Mouse (Mus musculus): ENCODE measurements around the gene Prpf6.

Gene Prpf6

GRCm38 (mm10) chr2:181596221-181596960 lies 4.7 kb downstream of the Prpf6 start:
- no peak for DNase-seq (ENCODE audit: low read depth in 2 of 2, low spot score in 2 of 2)

- DNase-seq (ENCODE audit: low read depth in 2 of 2, low spot score in 2 of 2), result no peak
Measured at GRCm38 (mm10) chr2:181597378-181598061, 5.9 kb downstream of the Prpf6 start.

GRCm38 (mm10) chr2:181598454-181599351 lies 7.0 kb downstream of the Prpf6 start, which contains the start of gene Samd10:
TSS of gene Samd10 (minus strand) at chr2:181599212.
- DNase-seq (ENCODE audit: low read depth in 2 of 2, low spot score in 2 of 2), result peak; percentile 37 to 50

GRCm38 (mm10) chr2:181600226-181600758 lies 8.6 kb downstream of the Prpf6 start:
- DNase-seq (ENCODE audit: low read depth in 2 of 2, low spot score in 2 of 2), result no peak

GRCm38 (mm10) chr2:181600828-181601750 lies 9.4 kb downstream of the Prpf6 start:
- DNase-seq (ENCODE audit: low read depth in 2 of 2, low spot score in 2 of 2), result peak; percentile 94 to 97

GRCm38 (mm10) chr2:181601751-181602145 lies 10.1 kb downstream of the Prpf6 start:
- DNase-seq (ENCODE audit: low read depth in 2 of 2, low spot score in 2 of 2), result no peak

GRCm38 (mm10) chr2:181602367-181602766 lies 10.7 kb downstream of the Prpf6 start:
- DNase-seq (ENCODE audit: low read depth in 2 of 2, low spot score in 2 of 2), result no peak

- no peak for DNase-seq (ENCODE audit: low read depth in 2 of 2, low spot score in 2 of 2)
Measured at GRCm38 (mm10) chr2:181618761-181619495, 27.3 kb downstream of the Prpf6 start.

- DNase-seq (ENCODE audit: low read depth in 2 of 2, low spot score in 2 of 2), result no peak
Measured at GRCm38 (mm10) chr2:181623401-181623800, 31.7 kb downstream of the Prpf6 start.

- no peak for DNase-seq (ENCODE audit: low read depth in 2 of 2, low spot score in 2 of 2)
Measured at GRCm38 (mm10) chr2:181628471-181628870, 36.8 kb downstream of the Prpf6 start.

- DNase-seq (ENCODE audit: low read depth in 2 of 2, low spot score in 2 of 2), result no peak
Measured at GRCm38 (mm10) chr2:181632624-181633023, 41.0 kb downstream of the Prpf6 start.

GRCm38 (mm10) chr2:181635865-181636264 lies 44.2 kb downstream of the Prpf6 start:
- no peak for DNase-seq (ENCODE audit: low read depth in 2 of 2, low spot score in 2 of 2)

- peak; percentile 28 to 47 for DNase-seq (ENCODE audit: low read depth in 2 of 2, low spot score in 2 of 2)
Measured at GRCm38 (mm10) chr2:181644361-181644760, 52.7 kb downstream of the Prpf6 start.

- DNase-seq (ENCODE audit: low read depth in 2 of 2, low spot score in 2 of 2), result no peak
Measured at GRCm38 (mm10) chr2:181645666-181646065, 54.0 kb downstream of the Prpf6 start.

GRCm38 (mm10) chr2:181646626-181647472 lies 55.2 kb downstream of the Prpf6 start:
- no peak for DNase-seq (ENCODE audit: low read depth in 2 of 2, low spot score in 2 of 2)

- DNase-seq (ENCODE audit: low read depth in 2 of 2, low spot score in 2 of 2), result no peak
Measured at GRCm38 (mm10) chr2:181648926-181649325, 57.3 kb downstream of the Prpf6 start.

- no peak for DNase-seq (ENCODE audit: low read depth in 2 of 2, low spot score in 2 of 2)
Measured at GRCm38 (mm10) chr2:181653065-181653464, 61.4 kb downstream of the Prpf6 start.

- DNase-seq (ENCODE audit: low read depth in 2 of 2, low spot score in 2 of 2), result no peak
Measured at GRCm38 (mm10) chr2:181653523-181653922, 61.9 kb downstream of the Prpf6 start.

- DNase-seq (ENCODE audit: low read depth in 2 of 2, low spot score in 2 of 2), result no peak
Measured at GRCm38 (mm10) chr2:181656734-181657133, 65.1 kb downstream of the Prpf6 start, which contains the start of gene Gm29797. TSS of gene Gm29797 (plus strand) at chr2:181657034.
